Mouse (Mus musculus) midbrain, embryonic 11.5 days (tissue): Measurements from ENCODE around the gene Tnk2. TPM values are rescaled to one million over a fixed set of nuclear protein-coding genes. Genes with fewer than 3 reads are reported as not detected.

Experiments used
- ATAC-seq: fragments of 200-750 bp; cut with Nextera tagmentation; 2 replicates; pipeline ENCODE4 v1.8.0; 2017; ENCODE audit warnings: moderate TSS enrichment, moderate library complexity; ENCODE audit not compliant: low FRiP score
- DNase-seq: peaks from one replicate; pipeline ENCODE4 v3.0.0; 2015; ENCODE audit warnings: low spot score; ENCODE audit errors: missing footprints
- H3K27ac ChIP-seq: fragments of 300-500 bp; sonication (generic); 2 replicates; pipeline ENCODE4 v1.5.1; 2014; ENCODE audit warnings: low read depth, low read length
- H3K27me3 ChIP-seq: fragments of 300-500 bp; sonication (generic); 2 replicates; pipeline ENCODE4 v1.6.1; 2014; ENCODE audit warnings: mild to moderate bottlenecking, low read length, moderate library complexity, mixed read lengths; ENCODE audit not compliant: control insufficient read depth, insufficient read depth
- H3K36me3 ChIP-seq: fragments of 300-500 bp; sonication (generic); 2 replicates; pipeline ENCODE4 v1.6.1; 2014; ENCODE audit warnings: mild to moderate bottlenecking, low read length, moderate library complexity, mixed read lengths; ENCODE audit not compliant: control insufficient read depth, insufficient read depth
- H3K4me1 ChIP-seq: fragments of 300-500 bp; sonication (generic); 2 replicates; pipeline ENCODE4 v1.6.1; 2014; ENCODE audit warnings: low read length; ENCODE audit not compliant: control insufficient read depth, insufficient read depth
- H3K4me2 ChIP-seq: fragments of 300-500 bp; sonication (generic); 2 replicates; pipeline ENCODE4 v1.6.1; 2014; ENCODE audit warnings: mild to moderate bottlenecking, moderate library complexity
- H3K4me3 ChIP-seq: fragments of 300-500 bp; sonication (generic); 2 replicates; pipeline ENCODE4 v1.5.1; 2014; ENCODE audit warnings: low read depth, low read length
- H3K9ac ChIP-seq: fragments of 300-500 bp; sonication (generic); 2 replicates; pipeline ENCODE4 v1.6.1; 2014; ENCODE audit warnings: low read length
- H3K9me3 ChIP-seq: fragments of 300-500 bp; sonication (generic); 2 replicates; pipeline ENCODE4 v1.6.1; 2016; ENCODE audit warnings: low read length; ENCODE audit not compliant: control insufficient read depth
- WGBS: fragments of 180-500 bp; shearing (Covaris S2); extraction: QIAGEN DNeasy Blood & Tissue Kit; methylation state at CpG from one replicate; pipeline ENCODE4 v1.1.7; 2014; 5-methylcytosine and 5-hydroxymethylcytosine counted together
- polyA plus RNA-seq: library from polyadenylated mRNA; unstranded; fragments of >200 nt; fragmentation: Nextera tagmentation; extraction: Ambion mirVana; gene quantifications from 2 replicates; pipeline ENCODE4 v1.2.1, GENCODE M21; 2014

The Tnk2 gene
- polyA plus RNA-seq, 1 experiment from 2014 or later = 6.6 TPM

- Histone ChIP-seq H3K4me1 (no peaks in the 10 kb centered on the region), H3K9me3 (no peaks in the 10 kb centered on the region)
Measured at GRCm38 (mm10) chr16:32685405-32685804, 41.7 kb downstream of the Tnk2 start.

GRCm38 (mm10) chr16:32685998-32686397, 42.3 kb downstream of the Tnk2 start:
- Histone ChIP-seq H3K36me3 (0 out of 2 replicates have a peak, but pooled peaks cover 2% of the 10 kb centered on the region), H3K27me3 (no peaks in the 10 kb centered on the region), H3K4me2 (no peak overlapping the region), H3K4me1 (no peaks in the 10 kb centered on the region), H3K4me3 (no peak overlapping the region), H3K27ac (no peak overlapping the region), H3K9me3 (no peaks in the 10 kb centered on the region), H3K9ac (no peak overlapping the region)
- no peak for ATAC-seq
- 73% methylated on average over 5 of the region's 5 CpGs for WGBS
- DNase-seq = no peak

More at GRCm38 (mm10) chr16:32685405-32685804, 41.7 kb downstream of the Tnk2 start:
- WGBS = 76% methylated on average over 10 of the region's 10 CpGs
- no peak for DNase-seq
- Histone ChIP-seq H3K4me2 (no peak overlapping the region), H3K36me3 (0 out of 2 replicates have a peak, but pooled peaks cover 4% of the 10 kb centered on the region), H3K4me3 (no peak overlapping the region), H3K9ac (no peak overlapping the region), H3K27ac (no peak overlapping the region), H3K27me3 (no peaks in the 10 kb centered on the region)
- no peak for ATAC-seq

GRCm38 (mm10) chr16:32687221-32687620, 43.5 kb downstream of the Tnk2 start:
- WGBS = 82% methylated on average over 5 of the region's 5 CpGs
- H3K4me3 ChIP-seq = no peak overlapping the region
- H3K9me3 ChIP-seq = no peaks in the 10 kb centered on the region
- DNase-seq (no peak), ATAC-seq (no peak)
- H3K4me1 ChIP-seq = no peaks in the 10 kb centered on the region
- H3K9ac ChIP-seq = no peak overlapping the region
- H3K27me3 ChIP-seq = no peaks in the 10 kb centered on the region
- H3K27ac ChIP-seq = no peak overlapping the region
- H3K4me2 ChIP-seq = no peak overlapping the region
- H3K36me3 ChIP-seq = 0 out of 2 replicates have a peak, but pooled peaks cover 2% of the 10 kb centered on the region

- H3K27ac ChIP-seq = no peak overlapping the region
- no peaks in the 10 kb centered on the region for H3K27me3 ChIP-seq
- ATAC-seq (no peak), DNase-seq (no peak)
- no peak overlapping the region for H3K9ac ChIP-seq
- no peak overlapping the region for H3K4me3 ChIP-seq
- no peaks in the 10 kb centered on the region for H3K36me3 ChIP-seq
- H3K9me3 ChIP-seq = no peaks in the 10 kb centered on the region
- H3K4me2 ChIP-seq = no peak overlapping the region
- 77% methylated on average over 4 of the region's 4 CpGs for WGBS
- no peaks in the 10 kb centered on the region for H3K4me1 ChIP-seq
Measured at GRCm38 (mm10) chr16:32688770-32689169, 45.1 kb downstream of the Tnk2 start.

GRCm38 (mm10) chr16:32689501-32689900, 45.8 kb downstream of the Tnk2 start:
- Histone ChIP-seq H3K4me3 (no peak overlapping the region), H3K9ac (no peak overlapping the region), H3K4me1 (no peaks in the 10 kb centered on the region), H3K4me2 (no peak overlapping the region), H3K27me3 (no peaks in the 10 kb centered on the region), H3K27ac (no peak overlapping the region), H3K36me3 (no peaks in the 10 kb centered on the region), H3K9me3 (no peaks in the 10 kb centered on the region)
- DNase-seq (peak; percentile 96), ATAC-seq (no peak)
- WGBS = 7% methylated on average over 9 of the region's 9 CpGs

GRCm38 (mm10) chr16:32696841-32697464, 53.3 kb downstream of the Tnk2 start:
- H3K9ac ChIP-seq = no peak overlapping the region
- ATAC-seq (no peak), DNase-seq (peak; percentile 90)
- H3K9me3 ChIP-seq = no peaks in the 10 kb centered on the region
- no peaks in the 10 kb centered on the region for H3K27me3 ChIP-seq
- H3K4me2 ChIP-seq = no peak overlapping the region
- no peaks in the 10 kb centered on the region for H3K36me3 ChIP-seq
- no peak overlapping the region for H3K27ac ChIP-seq
- 58% methylated on average over 7 of the region's 7 CpGs for WGBS
- H3K4me3 ChIP-seq = no peak overlapping the region
- no peaks in the 10 kb centered on the region for H3K4me1 ChIP-seq

GRCm38 (mm10) chr16:32697665-32698446, 54.2 kb downstream of the Tnk2 start:
- ATAC-seq = no peak
- WGBS = 85% methylated on average over 22 of the region's 22 CpGs
- H3K27me3 ChIP-seq = no peaks in the 10 kb centered on the region
- no peak overlapping the region for H3K4me3 ChIP-seq
- no peaks in the 10 kb centered on the region for H3K36me3 ChIP-seq
- no peak overlapping the region for H3K9ac ChIP-seq
- H3K9me3 ChIP-seq = no peaks in the 10 kb centered on the region
- DNase-seq = no peak
- H3K4me2 ChIP-seq = no peak overlapping the region
- no peaks in the 10 kb centered on the region for H3K4me1 ChIP-seq
- H3K27ac ChIP-seq = no peak overlapping the region

GRCm38 (mm10) chr16:32698550-32698949, 54.9 kb downstream of the Tnk2 start:
- H3K4me3 ChIP-seq = no peak overlapping the region
- H3K27me3 ChIP-seq = no peaks in the 10 kb centered on the region
- H3K4me1 ChIP-seq = no peaks in the 10 kb centered on the region
- H3K36me3 ChIP-seq = no peaks in the 10 kb centered on the region
- ATAC-seq (no peak), DNase-seq (no peak)
- WGBS = 26% methylated on average over 7 of the region's 7 CpGs
- H3K9ac ChIP-seq = no peak overlapping the region
- no peak overlapping the region for H3K4me2 ChIP-seq
- no peak overlapping the region for H3K27ac ChIP-seq
- no peaks in the 10 kb centered on the region for H3K9me3 ChIP-seq

- no peaks in the 10 kb centered on the region for H3K27me3 ChIP-seq
- H3K4me3 ChIP-seq = no peak overlapping the region
- H3K36me3 ChIP-seq = no peaks in the 10 kb centered on the region
- H3K9me3 ChIP-seq = no peaks in the 10 kb centered on the region
- peak; percentile 81 for DNase-seq
- ATAC-seq = no peak
- 65% methylated on average over 9 of the region's 9 CpGs for WGBS
- no peak overlapping the region for H3K4me2 ChIP-seq
- H3K27ac ChIP-seq = no peak overlapping the region
- no peak overlapping the region for H3K9ac ChIP-seq
- H3K4me1 ChIP-seq = no peaks in the 10 kb centered on the region
Measured at GRCm38 (mm10) chr16:32703312-32703912, 59.7 kb downstream of the Tnk2 start.
